Mouse (Mus musculus) heart, postnatal 4 days (tissue): ENCODE measurements at regions not wholly inside any gene's neighbourhood (a gene's known extent, or its start where the extent isn't known, plus 50 kb on each side); places are given as distances from the start of the nearest gene placed in this dataset.

Experiments used
- DNase-seq: peaks from one replicate; pipeline ENCODE4 v3.0.0; 2021

DNA sequence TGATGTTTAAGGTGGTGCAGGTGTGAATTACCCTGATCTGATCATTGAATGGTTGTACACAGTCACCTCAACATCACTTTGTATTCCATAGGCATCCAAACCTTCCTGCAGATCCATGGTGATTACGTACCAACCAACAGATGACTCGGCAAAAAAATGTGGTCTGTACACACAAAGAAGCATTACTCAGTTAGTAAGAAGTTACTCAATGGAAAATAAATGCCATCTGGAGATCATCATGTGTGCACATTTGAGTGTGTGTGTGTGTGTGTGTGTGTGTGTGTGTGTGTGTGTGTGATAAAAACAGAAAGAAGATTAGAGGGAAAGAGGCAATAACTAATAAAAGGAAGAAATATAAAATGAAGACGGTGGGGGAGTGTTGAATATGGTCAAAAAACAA is 1512.2 kb upstream of the Gm6569 start:
- DNase-seq, result no peak

GRCm38 (mm10) chr15:72323158-72323557 is 1511.2 kb upstream of the Gm6569 start:
- DNase-seq, result no peak

GRCm38 (mm10) chr15:72331262-72331661 is 1503.1 kb upstream of the Gm6569 start:
- DNase-seq, result no peak

DNA sequence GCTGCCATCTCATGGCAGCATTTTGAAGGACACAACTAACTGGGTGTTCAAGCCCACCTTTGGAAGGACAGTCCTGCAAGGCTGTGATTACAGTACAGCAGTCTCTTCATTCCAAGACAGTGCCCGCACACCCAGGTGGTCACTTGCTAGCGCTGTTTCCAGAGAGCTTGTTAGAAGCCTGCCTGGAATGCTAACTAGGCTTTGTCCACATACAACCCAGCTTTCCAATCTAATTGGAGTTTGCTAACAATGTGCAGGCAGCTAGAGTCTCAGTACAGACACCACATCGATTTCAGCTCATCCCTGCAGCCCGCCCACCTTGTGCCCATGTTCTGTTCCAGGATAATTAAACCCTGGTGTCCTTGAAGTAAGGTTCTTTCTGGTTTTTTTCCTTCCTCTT is 1499.9 kb upstream of the Gm6569 start:
- DNase-seq, result no peak

DNA sequence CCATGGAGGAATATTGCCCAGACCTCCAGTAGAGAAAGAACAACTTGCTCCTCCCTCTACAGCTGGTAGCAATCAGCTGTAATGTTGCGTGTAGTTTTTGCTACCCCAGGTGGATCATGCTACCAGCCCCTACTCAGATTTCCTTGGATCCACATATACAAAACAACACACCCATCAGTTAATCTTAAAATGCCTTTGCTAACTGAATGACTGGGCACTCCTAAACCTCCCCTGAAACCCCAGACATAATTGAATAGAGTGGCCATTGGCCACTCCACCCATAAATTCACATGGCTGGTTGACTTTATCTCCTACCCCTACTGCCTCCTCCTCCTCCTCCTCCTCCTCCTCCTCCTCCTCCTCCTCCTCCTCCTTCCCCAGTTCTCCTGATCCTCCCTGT is 1494.7 kb upstream of the Gm6569 start:
- DNase-seq, result no peak

- no peak for DNase-seq
Observed at GRCm38 (mm10) chr15:72341991-72342390, 1492.4 kb upstream of the Gm6569 start.

- no peak for DNase-seq
Observed at GRCm38 (mm10) chr15:72342504-72342903, 1491.9 kb upstream of the Gm6569 start.

DNA sequence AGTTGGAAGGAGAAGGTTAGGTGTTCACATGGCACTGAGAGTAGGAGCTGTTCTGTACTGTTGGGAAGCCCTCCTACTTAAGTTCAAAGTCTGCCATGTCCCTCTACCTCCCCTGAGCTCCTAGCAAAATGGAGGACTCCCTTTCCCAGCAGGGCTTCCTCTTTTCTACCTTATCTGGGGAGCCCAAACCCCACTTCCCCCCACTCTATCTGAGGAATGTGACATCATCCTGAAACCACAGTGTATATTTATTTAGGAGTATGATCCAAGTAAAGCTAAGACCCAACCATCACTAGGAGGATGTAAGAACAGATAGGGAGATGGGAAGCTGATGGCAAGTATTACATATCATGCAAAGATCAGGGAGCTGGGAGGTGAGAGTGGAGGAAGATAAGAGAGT is 1490.6 kb upstream of the Gm6569 start:
- DNase-seq, result no peak

GRCm38 (mm10) chr15:72353371-72353770 is 1481.0 kb upstream of the Gm6569 start:
- DNase-seq, result no peak

- DNase-seq, result no peak
Observed at GRCm38 (mm10) chr15:72355626-72356025, 1478.7 kb upstream of the Gm6569 start.

DNA sequence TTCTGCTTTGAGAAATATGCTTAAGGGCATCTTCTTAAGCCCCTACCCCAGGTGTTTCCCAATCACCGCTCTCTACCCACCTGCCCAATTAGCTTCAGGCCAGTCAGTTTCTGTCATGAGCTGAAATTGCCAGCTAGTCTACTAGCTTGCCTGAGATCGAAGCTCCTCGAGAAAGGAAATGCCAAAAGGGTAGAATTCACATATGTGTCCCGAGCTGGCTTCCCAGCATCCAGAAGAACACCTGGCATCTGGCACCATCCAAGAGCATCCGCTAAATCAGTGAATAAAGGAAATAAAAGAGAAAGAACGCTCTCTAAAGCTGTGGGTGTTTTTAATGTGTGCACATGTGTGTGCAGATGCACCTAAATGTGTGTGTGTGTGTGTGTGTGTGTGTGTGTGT is 1474.7 kb upstream of the Gm6569 start:
- DNase-seq, result no peak

GRCm38 (mm10) chr15:72360049-72360448 is 1474.3 kb upstream of the Gm6569 start:
- no peak for DNase-seq

DNA sequence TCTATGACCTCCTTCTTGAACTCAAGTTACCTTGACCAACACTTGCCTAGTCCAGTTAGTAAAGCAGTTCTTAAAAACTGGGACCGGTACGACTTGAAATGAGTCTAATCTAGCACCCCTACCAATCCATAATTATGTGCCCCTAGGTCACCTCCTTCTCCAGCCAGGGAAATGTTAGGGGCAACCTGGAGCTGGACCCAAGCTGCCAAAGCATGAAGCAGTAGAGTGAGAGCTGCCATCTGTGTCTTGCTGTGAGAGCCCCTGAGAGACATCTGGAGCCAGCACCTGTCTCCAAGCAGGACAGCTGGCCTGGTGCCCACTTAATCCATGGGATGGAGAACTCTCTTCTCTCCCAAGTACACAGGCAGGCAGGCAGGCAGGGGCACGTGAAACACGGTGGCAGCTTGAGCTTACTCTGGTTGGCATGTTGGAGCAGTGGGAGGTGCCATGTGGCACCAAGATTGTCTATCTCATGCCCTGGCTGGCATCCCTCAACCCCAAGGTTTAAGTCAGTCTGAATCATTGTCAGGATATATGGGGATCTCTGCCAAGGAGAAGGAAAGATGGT is 1473.8 kb upstream of the Gm6569 start:
- no peak for DNase-seq

GRCm38 (mm10) chr15:72373041-72373440 is 1461.3 kb upstream of the Gm6569 start:
- DNase-seq, result no peak

DNA sequence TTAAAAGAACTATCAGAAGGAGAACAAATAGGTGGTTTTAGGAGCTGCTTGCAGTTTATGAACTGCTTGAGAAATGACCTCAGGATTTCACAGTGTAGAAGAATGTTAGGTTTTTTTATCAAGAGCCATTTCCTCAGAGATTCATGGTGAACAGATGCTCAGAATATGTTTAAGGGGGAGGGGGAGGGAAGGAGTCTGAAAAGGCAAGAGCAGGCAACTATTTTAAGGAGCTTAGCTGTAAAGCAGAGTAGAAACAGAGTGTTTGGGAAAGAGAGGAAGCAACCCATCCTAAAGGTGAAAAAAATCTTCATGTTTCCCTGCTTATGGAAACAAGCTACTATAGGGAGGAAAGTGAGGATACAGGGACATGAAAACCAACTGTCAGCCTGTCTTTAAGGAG is 1457.2 kb upstream of the Gm6569 start:
- no peak for DNase-seq

DNA sequence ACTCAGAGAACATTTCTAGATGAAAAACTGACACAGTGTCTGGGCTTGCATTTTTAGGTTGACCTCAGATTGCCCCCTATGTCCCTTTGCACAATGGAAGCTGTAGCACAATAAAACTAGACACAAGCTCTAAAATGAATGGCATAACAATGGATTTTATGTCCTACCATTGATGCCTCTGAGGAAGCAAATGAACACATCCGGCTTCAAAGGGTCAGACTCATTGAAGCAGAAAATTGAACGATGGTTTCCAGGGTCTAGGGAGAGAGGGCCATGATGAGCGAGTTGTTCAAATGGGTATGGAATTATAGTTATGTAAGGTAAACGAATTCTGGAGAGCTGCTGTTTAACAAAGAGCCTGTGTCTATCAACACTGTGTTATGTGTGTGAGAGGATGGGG is 1455.1 kb upstream of the Gm6569 start:
- no peak for DNase-seq

DNA sequence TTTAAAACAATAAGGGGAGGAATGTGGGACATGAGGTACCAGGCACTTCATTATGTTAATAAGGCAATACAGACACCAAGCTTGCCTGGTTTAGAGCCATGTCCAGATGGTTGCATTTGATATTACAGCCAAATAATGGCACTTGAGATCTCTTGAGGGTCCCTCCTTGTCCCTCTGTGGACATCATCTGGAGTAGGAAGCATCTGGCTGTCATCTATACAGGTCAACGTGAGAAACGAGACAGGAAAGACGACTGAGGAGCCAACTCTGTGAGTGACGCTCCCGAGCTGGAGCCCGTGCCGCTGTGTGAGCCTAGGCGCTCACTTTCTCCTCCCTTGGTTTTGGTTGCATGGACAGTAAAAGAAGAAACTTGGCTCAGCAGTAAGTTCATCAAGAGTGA is 1453.2 kb upstream of the Gm6569 start:
- no peak for DNase-seq

GRCm38 (mm10) chr15:72381744-72382143 is 1452.6 kb upstream of the Gm6569 start:
- DNase-seq, result no peak

- DNase-seq, result no peak
Observed at GRCm38 (mm10) chr15:72382521-72382920, 1451.8 kb upstream of the Gm6569 start.

GRCm38 (mm10) chr15:72383062-72383461 is 1451.3 kb upstream of the Gm6569 start:
- DNase-seq, result no peak

- no peak for DNase-seq
Observed at GRCm38 (mm10) chr15:72383470-72383869, 1450.9 kb upstream of the Gm6569 start.

GRCm38 (mm10) chr15:72393226-72393625 is 1441.1 kb upstream of the Gm6569 start:
- DNase-seq, result no peak

- no peak for DNase-seq
Observed at GRCm38 (mm10) chr15:72411956-72412355, 1422.4 kb upstream of the Gm6569 start.
